Mouse (Mus musculus) MEL (cell line): ENCODE measurements at regions not wholly inside any gene's neighbourhood (a gene's known extent, or its start where the extent isn't known, plus 50 kb on each side); places are given as distances from the start of the nearest gene placed in this dataset.

Source experiments
- BHLHE40 ChIP-seq: IDR thresholded peaks from 2 replicates; pipeline ENCODE4 v1.6.1; 2012; ENCODE audit warnings: low read depth, mild to moderate bottlenecking, inconsistent platforms, low read length, improper control_type of control experiment, borderline replicate concordance
- CHD1 ChIP-seq: IDR thresholded peaks from 2 replicates; pipeline ENCODE4 v1.6.1; 2012; ENCODE audit warnings: low read depth, mild to moderate bottlenecking, inconsistent platforms, low read length, improper control_type of control experiment
- CTCF ChIP-seq, 3 experiments: IDR thresholded peaks in 2 of 3; conservative IDR thresholded peaks in 1 of 3; 2 replicates each; pipeline ENCODE4 v1.5.1; 2011 to 2012; ENCODE audit warnings: low read length in 3 of 3, low read depth in 2 of 3, mild to moderate bottlenecking in 2 of 3, improper control_type of control experiment in 1 of 3, inconsistent platforms in 1 of 3, mixed read lengths in 1 of 3, moderate library complexity in 1 of 3; ENCODE audit not compliant: control insufficient read depth in 1 of 3, insufficient read depth in 1 of 3, poor library complexity in 1 of 3, severe bottlenecking in 1 of 3
- EP300 ChIP-seq, 2 experiments: IDR thresholded peaks; 2 replicates each; pipeline ENCODE4 v1.6.1; 2011; ENCODE audit warnings: improper control_type of control experiment in 2 of 2, low read length in 2 of 2, low read depth in 1 of 2, mild to moderate bottlenecking in 1 of 2
- ETS1 ChIP-seq: IDR thresholded peaks from 2 replicates; pipeline ENCODE4 v1.6.1; 2012; ENCODE audit warnings: low read depth, mild to moderate bottlenecking, inconsistent platforms, low read length, improper control_type of control experiment, moderate library complexity
- HCFC1 ChIP-seq: IDR thresholded peaks from 2 replicates; pipeline ENCODE4 v1.6.1; 2012; ENCODE audit warnings: low read depth, mild to moderate bottlenecking, inconsistent platforms, low read length, improper control_type of control experiment, moderate library complexity
- MAZ ChIP-seq: IDR thresholded peaks from 2 replicates; pipeline ENCODE4 v1.6.1; 2012; ENCODE audit warnings: low read depth, mild to moderate bottlenecking, inconsistent platforms, low read length, improper control_type of control experiment
- MYB ChIP-seq: IDR thresholded peaks from 2 replicates; pipeline ENCODE4 v1.6.1; 2011; ENCODE audit warnings: mild to moderate bottlenecking, low read depth, low read length, improper control_type of control experiment
- MYC ChIP-seq: IDR thresholded peaks from 2 replicates; pipeline ENCODE4 v1.6.1; 2011; ENCODE audit warnings: low read depth, mild to moderate bottlenecking, low read length, improper control_type of control experiment, moderate library complexity
- POLR2A ChIP-seq, 2 experiments: IDR thresholded peaks; 2 replicates each; pipeline ENCODE4 v1.6.1; 2011 to 2012; ENCODE audit warnings: low read length in 2 of 2, mild to moderate bottlenecking in 2 of 2, control low read depth in 1 of 2, improper control_type of control experiment in 1 of 2, low read depth in 1 of 2, moderate library complexity in 1 of 2; ENCODE audit not compliant: control insufficient read depth in 1 of 2, insufficient read depth in 1 of 2, poor library complexity in 1 of 2
- POLR2AphosphoS2 ChIP-seq: IDR thresholded peaks from 2 replicates; pipeline ENCODE4 v1.6.1; 2011; ENCODE audit warnings: low read length, improper control_type of control experiment
- USF2 ChIP-seq, 2 experiments: IDR thresholded peaks; 2 replicates each; pipeline ENCODE4 v1.6.1; 2011 to 2012; ENCODE audit warnings: improper control_type of control experiment in 2 of 2, low read length in 2 of 2, borderline replicate concordance in 1 of 2, inconsistent platforms in 1 of 2, low read depth in 1 of 2, mild to moderate bottlenecking in 1 of 2; ENCODE audit not compliant: insufficient read depth in 1 of 2
- ZNF384 ChIP-seq: IDR thresholded peaks from 2 replicates; pipeline ENCODE4 v1.6.1; 2012; ENCODE audit warnings: low read depth, mild to moderate bottlenecking, inconsistent platforms, low read length, improper control_type of control experiment

DNA sequence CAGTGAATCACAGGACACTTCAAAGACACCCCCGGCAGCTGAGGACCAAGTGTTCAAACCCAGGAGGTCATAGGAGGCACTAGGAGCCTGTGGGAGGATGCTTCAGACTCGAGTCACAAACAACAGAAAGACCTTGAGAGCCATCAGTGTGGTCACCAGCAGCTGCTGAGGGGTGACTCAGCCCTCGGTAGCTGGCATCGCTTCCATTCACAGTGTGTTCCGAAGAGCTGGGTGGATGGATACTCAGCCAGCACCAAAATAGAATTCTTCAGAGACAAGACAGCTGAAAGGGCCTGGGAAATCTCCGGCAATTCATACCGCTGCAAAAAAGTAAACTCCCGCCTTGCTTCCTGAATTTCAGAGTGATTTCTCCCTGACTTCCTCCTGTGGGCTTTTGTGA lies 87.4 kb upstream of the Foxk1 start:
- TF ChIP-seq BHLHE40 (no peak), POLR2A (IDR thresholded peaks at IDR 0.05; ENCODE audit: control insufficient read depth in 1 of 2, insufficient read depth in 1 of 2, low read depth in 1 of 2, low read length in 2 of 2, poor library complexity in 1 of 2) (no peak), ZNF384 (no peak), EP300 (IDR thresholded peaks at IDR 0.05; ENCODE audit: low read depth in 1 of 2, low read length in 2 of 2) (no peak), CTCF (IDR thresholded peaks at IDR 0.05 in 2 of 3, conservative IDR thresholded peaks at IDR 0.05 in 1 of 3; ENCODE audit: control insufficient read depth in 1 of 3, insufficient read depth in 1 of 3, low read depth in 2 of 3, low read length in 3 of 3, poor library complexity in 1 of 3, severe bottlenecking in 1 of 3) (no peak), MYC (no peak), MAZ (no peak), ETS1 (no peak), CHD1 (no peak), USF2 (IDR thresholded peaks at IDR 0.05; ENCODE audit: borderline replicate concordance in 1 of 2, insufficient read depth in 1 of 2, low read depth in 1 of 2, low read length in 2 of 2) (no peak), MYB (no peak), HCFC1 (no peak), POLR2AphosphoS2 (no peak)
